Mouse (Mus musculus) megakaryocyte progenitor cell, adult 5-6 weeks (primary cell): ENCODE measurements around the gene Acot4. TPM values are rescaled to one million over a fixed set of nuclear protein-coding genes. Genes with fewer than 3 reads are reported as not detected.
"Not testable (repeated sequence)": the region's sequence is repeated elsewhere in the genome, so short reads cannot be mapped to it uniquely, and the experiment has no call there.

Experiments used
- ATAC-seq: replicated peaks from 2 replicates; pipeline ENCODE4 v1.8.0; 2016; ENCODE audit warnings: mild to moderate bottlenecking, moderate TSS enrichment, inconsistent platforms; ENCODE audit not compliant: poor library complexity
- total RNA-seq, 2 experiments: library from RNA; stranded (forward) in 1 of 2; stranded (reverse) in 1 of 2; fragments of 157-497, 149-512 nt in 1 of 2; fragments of 200-1000 nt in 1 of 2; gene quantifications; 2 replicates each; pipeline versions ENCODE4 v1.2.3 to v1.2.4; 2015 to 2017

The Acot4 gene
- total RNA-seq, 2 experiments from 2014 or later = 0.07 TPM; not detected in 1

DNA sequence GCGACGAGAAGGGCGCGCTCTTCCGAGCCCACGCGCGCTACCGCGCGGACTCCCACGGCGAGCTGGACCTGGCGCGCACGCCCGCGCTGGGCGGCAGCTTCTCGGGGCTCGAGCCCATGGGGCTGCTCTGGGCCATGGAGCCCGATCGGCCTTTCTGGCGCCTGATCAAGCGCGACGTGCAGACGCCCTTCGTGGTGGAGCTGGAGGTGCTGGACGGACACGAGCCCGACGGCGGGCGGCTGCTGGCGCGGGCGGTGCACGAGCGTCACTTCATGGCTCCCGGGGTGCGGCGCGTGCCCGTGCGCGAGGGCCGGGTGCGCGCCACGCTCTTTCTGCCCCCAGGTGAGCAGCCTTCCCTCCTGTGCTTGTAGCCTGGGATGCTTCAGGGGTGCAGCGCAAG lies 31.4 kb downstream of the Acot4 start:
- not testable (repeated sequence) for ATAC-seq

GRCm38 (mm10) chr12:84071696-84072095 lies 33.5 kb downstream of the Acot4 start:
- no peak for ATAC-seq

- ATAC-seq = peak; percentile 72
Measured at GRCm38 (mm10) chr12:84077371-84077990, 39.3 kb downstream of the Acot4 start.

DNA sequence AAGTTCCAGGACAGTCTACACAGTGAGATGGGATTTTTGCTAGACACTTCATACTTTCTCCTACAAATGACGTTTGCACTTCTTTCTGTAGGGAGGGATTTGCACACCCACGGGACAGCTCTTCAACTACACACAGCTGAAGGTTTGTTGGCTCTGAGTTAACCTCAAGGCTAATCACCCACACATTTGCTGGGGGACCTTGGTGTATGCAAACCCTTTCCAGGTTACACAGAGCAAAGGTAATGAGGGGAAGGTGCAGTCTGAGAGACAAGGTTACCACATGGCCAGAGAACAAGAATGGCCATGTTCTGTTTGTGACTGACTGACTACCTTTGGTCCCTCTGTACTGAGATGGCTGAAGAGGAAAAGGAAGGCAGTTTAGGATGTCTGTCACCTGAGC lies 45.7 kb downstream of the Acot4 start:
- ATAC-seq = no peak

DNA sequence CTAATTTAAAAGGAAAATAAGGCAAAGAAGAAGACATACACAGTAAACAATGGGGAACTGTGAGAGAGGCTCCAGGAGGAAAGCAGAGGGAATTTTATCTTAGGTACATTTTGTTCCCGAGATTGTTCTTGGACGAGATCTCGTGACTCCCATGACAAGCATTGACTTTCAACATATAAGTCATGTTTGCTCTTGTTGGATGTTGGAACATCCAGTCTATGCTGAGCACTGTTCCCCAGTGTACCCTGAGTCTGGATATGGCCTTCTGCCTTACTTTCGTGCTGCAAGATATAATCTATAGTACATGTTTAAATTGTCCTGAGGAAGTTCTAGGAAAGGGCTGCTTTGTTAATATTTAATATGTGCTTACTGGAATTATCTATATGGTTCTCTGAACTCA lies 46.4 kb downstream of the Acot4 start:
- no peak for ATAC-seq

DNA sequence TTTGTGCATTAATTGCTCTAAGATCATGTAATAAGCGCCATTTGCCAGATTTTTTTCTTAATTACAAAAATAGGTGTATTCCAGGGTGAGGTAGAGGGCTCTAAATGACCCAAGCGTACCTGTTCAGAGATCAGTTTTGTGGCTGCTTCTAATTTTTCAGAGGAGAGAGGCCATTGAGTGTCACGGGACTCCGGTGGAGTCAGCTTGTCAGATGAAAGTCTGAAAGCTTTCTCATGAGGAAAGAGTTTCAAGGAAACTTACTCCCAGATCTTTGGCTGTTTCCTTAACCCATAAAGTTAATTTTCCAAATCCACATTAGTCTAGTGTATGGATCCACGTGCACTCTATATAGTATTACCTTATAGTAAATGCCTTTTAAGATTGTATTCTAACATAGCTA lies 56.5 kb downstream of the Acot4 start:
- not testable (repeated sequence) for ATAC-seq

Other genes starting within 250 kb of the Acot4 start
- 15.9 and 19.3 TPM in 2 replicates for gene Numb, start 116.4 kb upstream of the Acot4 start, total RNA-seq (2015)
- gene Numb, start 116.4 kb upstream of the Acot4 start, total RNA-seq (2017) = 12.6 and 26.8 TPM in 2 replicates
- gene Riox1, start 87.8 kb upstream of the Acot4 start, total RNA-seq (2015) = 13.5 and 14.6 TPM in 2 replicates
- gene Riox1, start 87.8 kb upstream of the Acot4 start, total RNA-seq (2017) = 16.7 and 17.7 TPM in 2 replicates
- not detected in 2 replicates for gene Heatr4, start 53.5 kb upstream of the Acot4 start, total RNA-seq (2015)
- gene Heatr4, start 53.5 kb upstream of the Acot4 start, total RNA-seq (2017) = not detected in 2 replicates
- gene Acot2, start 50.5 kb upstream of the Acot4 start, total RNA-seq (2015) = 12.1 and 13.3 TPM in 2 replicates
- 9.4 and 12.7 TPM in 2 replicates for gene Acot2, start 50.5 kb upstream of the Acot4 start, total RNA-seq (2017)
- 10.8 and 14.6 TPM in 2 replicates for gene Acot1, start 28.9 kb upstream of the Acot4 start, total RNA-seq (2015)
- gene Acot1, start 28.9 kb upstream of the Acot4 start, total RNA-seq (2017) = 11.8 and 13.6 TPM in 2 replicates
- not detected in 2 replicates for gene Gm49366, start 556 bp downstream of the Acot4 start, total RNA-seq (2015)
- not detected in 2 replicates for gene Gm49366, start 556 bp downstream of the Acot4 start, total RNA-seq (2017)
- not detected in 2 replicates for gene Acot3, start 13.8 kb downstream of the Acot4 start, total RNA-seq (2015)
- not detected in 2 replicates for gene Acot3, start 13.8 kb downstream of the Acot4 start, total RNA-seq (2017)
- not detected in 2 replicates for gene Acot5, start 30.9 kb downstream of the Acot4 start, total RNA-seq (2015)
- not detected in 2 replicates for gene Acot5, start 30.9 kb downstream of the Acot4 start, total RNA-seq (2017)
- 1.5 and 2.0 TPM in 2 replicates for gene Acot6, start 62.3 kb downstream of the Acot4 start, total RNA-seq (2015)
- gene Acot6, start 62.3 kb downstream of the Acot4 start, total RNA-seq (2017) = 1.7 and 2.0 TPM in 2 replicates
- 0.61 and 1.1 TPM in 2 replicates for gene Dnal1, start 76.0 kb downstream of the Acot4 start, total RNA-seq (2015)
- gene Dnal1, start 76.0 kb downstream of the Acot4 start, total RNA-seq (2017) = 0.41 and 0.75 TPM in 2 replicates
- 0.15 TPM in 2 replicates for gene Pnma1, start 110.1 kb downstream of the Acot4 start, total RNA-seq (2015)
- 0.24 and 0.62 TPM in 2 replicates for gene Pnma1, start 110.1 kb downstream of the Acot4 start, total RNA-seq (2017)
- gene Elmsan1, start 180.5 kb downstream of the Acot4 start, total RNA-seq (2015) = 13.7 and 14.1 TPM in 2 replicates
- gene Elmsan1, start 180.5 kb downstream of the Acot4 start, total RNA-seq (2017) = 11.5 and 15.2 TPM in 2 replicates
- gene Ptgr2, start 246.9 kb downstream of the Acot4 start, total RNA-seq (2015) = 15.6 and 20.5 TPM in 2 replicates
- gene Ptgr2, start 246.9 kb downstream of the Acot4 start, total RNA-seq (2017) = 58.3 and 69.6 TPM in 2 replicates